ENCODE assay signal across 8 mouse cellular contexts in the genomic region with DNA sequence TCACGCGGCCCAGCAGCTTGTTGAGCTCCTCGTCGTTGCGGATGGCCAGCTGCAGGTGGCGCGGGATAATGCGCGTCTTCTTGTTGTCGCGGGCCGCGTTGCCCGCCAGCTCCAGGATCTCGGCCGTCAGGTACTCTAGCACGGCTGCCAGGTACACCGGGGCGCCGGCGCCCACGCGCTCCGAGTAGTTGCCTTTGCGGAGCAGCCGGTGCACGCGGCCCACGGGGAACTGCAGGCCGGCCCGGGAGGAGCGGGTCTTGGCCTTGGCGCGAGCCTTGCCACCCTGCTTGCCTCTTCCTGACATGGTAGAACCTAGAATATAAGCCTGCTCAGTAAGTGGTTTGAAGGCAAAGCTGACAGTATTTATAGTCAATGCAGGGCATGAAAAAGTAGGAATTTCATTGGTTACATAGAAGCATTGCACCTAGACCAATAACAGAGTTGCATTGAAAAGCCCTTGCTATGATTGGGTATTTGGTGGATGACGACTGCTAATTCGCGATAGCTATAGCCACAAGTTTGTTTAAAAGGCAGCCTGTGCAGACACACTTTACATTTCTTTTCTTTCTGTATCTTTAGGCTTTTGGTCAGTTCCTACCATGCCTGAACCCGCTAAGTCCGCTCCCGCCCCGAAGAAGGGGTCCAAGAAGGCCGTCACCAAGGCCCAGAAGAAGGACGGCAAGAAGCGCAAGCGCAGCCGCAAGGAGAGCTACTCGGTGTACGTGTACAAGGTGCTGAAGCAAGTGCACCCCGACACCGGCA. TPM values are rescaled to one million over a fixed set of nuclear protein-coding genes. Genes with fewer than 3 reads are reported as not detected.
DNase-seq lines count a peak whose midpoint lies in the region; ATAC-seq and TF ChIP-seq lines count a peak whose summit lies in the region.
"Not testable (repeated sequence)": the region's sequence is repeated elsewhere in the genome, so short reads cannot be mapped to it uniquely, and the experiment has no call there.

TSS of gene Hist1h2ak (minus strand) at position 304 of the 762 bp plus-strand sequence.
TSS of gene Hist1h2bn (plus strand) at position 600 of the 762 bp plus-strand sequence.

- intact Hi-C loops in heart, postnatal 25 days (cut with DNase I) = loop anchor here (10.0 kb wide), 2 partner anchors 1931 to 2001 kb away; partner anchors contain the start of genes Hist1h2ab, Hist1h2ac, Hist1h2bc and Hist1h3b

- ATAC-seq in forebrain, embryonic 14.5 days = peak; percentile 94
- ATAC-seq in liver, postnatal 0 days = peak; percentile 89
- ATAC-seq in neural tube, embryonic 13.5 days (ENCODE audit: low read depth) = peak; percentile 95

- TF ChIP-seq CTCF in liver, postnatal 0 days (IDR thresholded peaks at IDR 0.05; ENCODE audit: low read depth) = peak; percentile 41

- peaks cover 17% of the 10 kb centered on the region for H3K4me1 ChIP-seq in forebrain, embryonic 14.5 days (ENCODE audit: control insufficient read depth, insufficient read depth, low read length)
- H3K4me1 ChIP-seq in liver, postnatal 0 days (ENCODE audit: insufficient read depth) = peaks cover 15% of the 10 kb centered on the region
- peaks cover 30% of the 10 kb centered on the region for H3K4me1 ChIP-seq in neural tube, embryonic 13.5 days (replicated peaks)

- DNase-seq in ES-CJ7 (ENCODE audit: low read depth, low spot score) = peak; percentile 99
- peak; percentile 58 for DNase-seq in cerebellum, adult 11 months
- peak; percentile 99 for DNase-seq in forebrain, embryonic 14.5 days (ENCODE audit: low spot score)
- DNase-seq in heart, postnatal 25 days (ENCODE audit: low spot score) = peak; percentile 42
- DNase-seq in layer of hippocampus, adult 11-12 months (ENCODE audit: low spot score) = peak; percentile 78
- peak; percentile 80 for DNase-seq in liver, postnatal 0 days
- DNase-seq in telencephalon, adult 2 months (ENCODE audit: low read depth, low spot score) = peak; percentile 98

- WGBS in forebrain, embryonic 14.5 days = 0% methylated on average over 38 of the region's 50 CpGs
- under 1% methylated on average over 42 of the region's 50 CpGs for WGBS in liver, postnatal 0 days (ENCODE audit: insufficient replicate concordance)
- WGBS in neural tube, embryonic 13.5 days = 1% methylated on average over 47 of the region's 50 CpGs

- peak; percentile 82 for TF ChIP-seq EP300 in liver, postnatal 0 days (IDR thresholded peaks at IDR 0.05; ENCODE audit: low read depth)

- not testable (repeated sequence) for H3K27me3 ChIP-seq in forebrain, embryonic 14.5 days (replicated peaks; ENCODE audit: control insufficient read depth, insufficient read depth, low read length); liver, postnatal 0 days (ENCODE audit: insufficient read depth, low read length); neural tube, embryonic 13.5 days

- peak within 1 kb of the TSS; percentile 77 for H3K4me2 ChIP-seq in forebrain, embryonic 14.5 days (ENCODE audit: low read length)
- H3K4me2 ChIP-seq in liver, postnatal 0 days (ENCODE audit: low read depth, low read length) = peak within 1 kb of the TSS; percentile 70
- peak within 1 kb of the TSS; percentile 76 for H3K4me2 ChIP-seq in neural tube, embryonic 13.5 days

- not testable (repeated sequence) for H3K36me3 ChIP-seq in forebrain, embryonic 14.5 days (ENCODE audit: control insufficient read depth, insufficient read depth, low read length); liver, postnatal 0 days (replicated peaks; ENCODE audit: insufficient read depth, low read length); neural tube, embryonic 13.5 days

- H3K9ac ChIP-seq in forebrain, embryonic 14.5 days (ENCODE audit: low read length) = peak within 1 kb of the TSS; percentile 68
- H3K9ac ChIP-seq in liver, postnatal 0 days (replicated peaks) = peak within 1 kb of the TSS; percentile 78
- peak within 1 kb of the TSS; percentile 72 for H3K9ac ChIP-seq in neural tube, embryonic 13.5 days

- peak within 1 kb of the TSS; percentile 39 for H3K4me3 ChIP-seq in forebrain, embryonic 14.5 days (ENCODE audit: low read depth, low read length)
- H3K4me3 ChIP-seq in liver, postnatal 0 days (ENCODE audit: low read depth, low read length) = peak within 1 kb of the TSS; percentile 46
- H3K4me3 ChIP-seq in neural tube, embryonic 13.5 days = peak within 1 kb of the TSS; percentile 47

- H3K9me3 ChIP-seq in forebrain, embryonic 14.5 days (replicated peaks; ENCODE audit: control insufficient read depth, low read length); liver, postnatal 0 days (ENCODE audit: low read length); neural tube, embryonic 13.5 days: not testable (repeated sequence)

- peak within 1 kb of the TSS; percentile 91 for H3K27ac ChIP-seq in forebrain, embryonic 14.5 days (ENCODE audit: low read depth, low read length)
- H3K27ac ChIP-seq in liver, postnatal 0 days (ENCODE audit: low read depth) = peak within 1 kb of the TSS; percentile 98
- peak within 1 kb of the TSS; percentile 94 for H3K27ac ChIP-seq in neural tube, embryonic 13.5 days (replicated peaks)

RNA-seq across cellular contexts. Expression of gene Hist1h2ak, which starts in this region (rescaled TPM):
- polyA plus RNA-seq in forebrain, embryonic 14.5 days (2014; fragmentation: Nextera tagmentation; extraction: Ambion mirVana) = 3.4 and 10.8 TPM in 2 replicates
- total RNA-seq in heart, postnatal 25 days (2021) = 10 to 100 TPM in 1 of 2 experiments, 1 to 10 TPM in 1; 5.7 to 11.4 TPM
- 44.2 and 62.3 TPM in 2 replicates for polyA plus RNA-seq in liver, postnatal 0 days (2015; fragmentation: Nextera tagmentation; extraction: Ambion mirVana)
- polyA plus RNA-seq in neural tube, embryonic 13.5 days (2015; fragmentation: Nextera tagmentation; extraction: Ambion mirVana) = 6.0 and 7.6 TPM in 2 replicates

RNA-seq across cellular contexts. Expression of gene Hist1h2bn, which starts in this region (rescaled TPM):
- 0.90 and 2.5 TPM in 2 replicates for polyA plus RNA-seq in forebrain, embryonic 14.5 days (2014; fragmentation: Nextera tagmentation; extraction: Ambion mirVana)
- total RNA-seq in heart, postnatal 25 days (2021) = 10 to 100 TPM; 10.2 to 16.5 TPM
- 7.2 and 7.3 TPM in 2 replicates for polyA plus RNA-seq in liver, postnatal 0 days (2015; fragmentation: Nextera tagmentation; extraction: Ambion mirVana)
- polyA plus RNA-seq in neural tube, embryonic 13.5 days (2015; fragmentation: Nextera tagmentation; extraction: Ambion mirVana) = 0.73 and 1.1 TPM in 2 replicates

Comparison
In these comparisons a context has a peak if more than half of its experiments do, and no peak if none do; other contexts are left out.
1. Peak in every context shown above with its lines: DNase-seq, ATAC-seq, H3K4me3 ChIP-seq and H3K27ac ChIP-seq.
2. DNase-seq: peak in every context shown above with its lines; median percentile 99 in ES-CJ7; 99 in forebrain, embryonic 14.5 days; 98 in telencephalon, adult 2 months; 80 in liver, postnatal 0 days; 78 in layer of hippocampus, adult 11-12 months; 58 in cerebellum, adult 11 months; 42 in heart, postnatal 25 days.